Mouse (Mus musculus) testis, adult 2 months (tissue): ENCODE results near the gene Por. TPM values are rescaled to one million over a fixed set of nuclear protein-coding genes. Genes with fewer than 3 reads are reported as not detected.

Experiments used
- H3K27ac ChIP-seq: fragments of 200-500 bp; 2 replicates; pipeline ENCODE4 v1.5.1; 2012; ENCODE audit warnings: low read depth, low read length; ENCODE audit not compliant: control insufficient read depth, insufficient read depth
- H3K27me3 ChIP-seq: fragments of 200-500 bp; 2 replicates; pipeline ENCODE4 v1.6.1; 2012; ENCODE audit warnings: mild to moderate bottlenecking, low read length, moderate library complexity; ENCODE audit not compliant: control insufficient read depth, insufficient read depth
- H3K36me3 ChIP-seq: fragments of 200-500 bp; 2 replicates; pipeline ENCODE4 v1.6.1; 2012; ENCODE audit warnings: mild to moderate bottlenecking, low read length; ENCODE audit not compliant: control insufficient read depth, insufficient read depth
- H3K4me1 ChIP-seq: fragments of 200-500 bp; 2 replicates; pipeline ENCODE4 v1.6.1; 2012; ENCODE audit warnings: low read length; ENCODE audit not compliant: control insufficient read depth, insufficient read depth
- H3K4me3 ChIP-seq: fragments of 200-500 bp; 2 replicates; pipeline ENCODE4 v1.5.1; 2012; ENCODE audit warnings: low read depth, mild to moderate bottlenecking, low read length, moderate library complexity, mixed read lengths; ENCODE audit not compliant: control insufficient read depth
- CTCF ChIP-seq: fragments of 200-500 bp; IDR thresholded peaks from 2 replicates; pipeline ENCODE4 v1.5.1; 2012; ENCODE audit warnings: low read depth, mild to moderate bottlenecking, inconsistent platforms, low read length, moderate library complexity; ENCODE audit not compliant: control insufficient read depth, insufficient read depth, insufficient replicate concordance
- POLR2A ChIP-seq: fragments of 200-500 bp; IDR thresholded peaks from 2 replicates; pipeline ENCODE4 v1.6.1; 2012; ENCODE audit warnings: low read depth, mild to moderate bottlenecking, inconsistent platforms, low read length, moderate library complexity; ENCODE audit not compliant: control insufficient read depth
- polyA plus RNA-seq: library from polyadenylated mRNA; depleted of rRNA; stranded (reverse); fragments of >200 nt; gene quantifications from 2 replicates; pipeline ENCODE4 v1.2.3, GENCODE M21; 2012

The Por gene
- polyA plus RNA-seq, 1 experiment: 26.1 TPM

GRCm38 (mm10) chr5:135657128-135657527 is 12.7 kb upstream of the Por start:
- peaks cover 10% of the 10 kb centered on the region for H3K4me1 ChIP-seq
- no peak overlapping the region for H3K4me3 ChIP-seq
- H3K27ac ChIP-seq: no peak overlapping the region
- no peak for TF ChIP-seq CTCF
- no peak for TF ChIP-seq POLR2A
- H3K36me3 ChIP-seq: no peaks in the 10 kb centered on the region
- no peaks in the 10 kb centered on the region for H3K27me3 ChIP-seq

- TF ChIP-seq CTCF: no peak
- no peak for TF ChIP-seq POLR2A
- no peaks in the 10 kb centered on the region for H3K27me3 ChIP-seq
- no peak overlapping the region for H3K27ac ChIP-seq
- H3K36me3 ChIP-seq: no peaks in the 10 kb centered on the region
- peaks cover 10% of the 10 kb centered on the region for H3K4me1 ChIP-seq
- no peak overlapping the region for H3K4me3 ChIP-seq
Measured at GRCm38 (mm10) chr5:135657703-135658373, 12.0 kb upstream of the Por start.

- no peaks in the 10 kb centered on the region for H3K27me3 ChIP-seq
- H3K27ac ChIP-seq: no peak overlapping the region
- TF ChIP-seq CTCF (no peak), POLR2A (no peak)
- no peaks in the 10 kb centered on the region for H3K36me3 ChIP-seq
- peaks cover 10% of the 10 kb centered on the region for H3K4me1 ChIP-seq
- no peak overlapping the region for H3K4me3 ChIP-seq
Measured at GRCm38 (mm10) chr5:135659956-135660355, 9.9 kb upstream of the Por start.

- peak overlapping the region; percentile 17; the same call in 1 of the 2 replicates for H3K4me3 ChIP-seq
- no peaks in the 10 kb centered on the region for H3K27me3 ChIP-seq
- TF ChIP-seq POLR2A (no peak), CTCF (no peak)
- H3K36me3 ChIP-seq: no peaks in the 10 kb centered on the region
- H3K27ac ChIP-seq: no peak overlapping the region
- peaks cover 10% of the 10 kb centered on the region for H3K4me1 ChIP-seq
Measured at GRCm38 (mm10) chr5:135660535-135660934, 9.3 kb upstream of the Por start.

GRCm38 (mm10) chr5:135666890-135667289 is 2.9 kb upstream of the Por start:
- Histone ChIP-seq H3K4me3 (no peak overlapping the region), H3K36me3 (no peaks in the 10 kb centered on the region), H3K27me3 (no peaks in the 10 kb centered on the region), H3K27ac (no peak overlapping the region), H3K4me1 (no peaks in the 10 kb centered on the region; the same call in none of the 2 replicates)
- TF ChIP-seq CTCF (no peak), POLR2A (no peak)

- H3K4me3 ChIP-seq: no peak overlapping the region
- H3K27me3 ChIP-seq: no peaks in the 10 kb centered on the region
- H3K36me3 ChIP-seq: no peaks in the 10 kb centered on the region
- H3K27ac ChIP-seq: no peak overlapping the region
- no peak for TF ChIP-seq CTCF
- no peak for TF ChIP-seq POLR2A
- H3K4me1 ChIP-seq: peaks cover 2% of the 10 kb centered on the region
Measured at GRCm38 (mm10) chr5:135668071-135668470, 1.8 kb upstream of the Por start.

- TF ChIP-seq CTCF: no peak
- TF ChIP-seq POLR2A: no peak
- no peak overlapping the region for H3K27ac ChIP-seq
- peaks cover 12% of the 10 kb centered on the region for H3K4me1 ChIP-seq
- no peaks in the 10 kb centered on the region for H3K36me3 ChIP-seq
- H3K4me3 ChIP-seq: no peak overlapping the region
- no peaks in the 10 kb centered on the region for H3K27me3 ChIP-seq
Measured at GRCm38 (mm10) chr5:135670881-135671280, 1.0 kb downstream of the Por start.

GRCm38 (mm10) chr5:135672509-135672908 is 2.7 kb downstream of the Por start:
- Histone ChIP-seq H3K36me3 (no peaks in the 10 kb centered on the region), H3K4me1 (peaks cover 12% of the 10 kb centered on the region), H3K27ac (no peak overlapping the region), H3K4me3 (no peak overlapping the region), H3K27me3 (no peaks in the 10 kb centered on the region)
- TF ChIP-seq CTCF (no peak), POLR2A (no peak)

- Histone ChIP-seq H3K27me3 (no peaks in the 10 kb centered on the region), H3K27ac (no peak overlapping the region)
- TF ChIP-seq POLR2A: no peak
- TF ChIP-seq CTCF: no peak
Measured at GRCm38 (mm10) chr5:135672980-135673379, 3.1 kb downstream of the Por start.

More at GRCm38 (mm10) chr5:135672980-135673379, 3.1 kb downstream of the Por start:
- peaks cover 12% of the 10 kb centered on the region for H3K4me1 ChIP-seq
- no peak overlapping the region for H3K4me3 ChIP-seq
- no peaks in the 10 kb centered on the region for H3K36me3 ChIP-seq
